Mouse (Mus musculus): ENCODE results near the gene Foxo1. TPM values are rescaled to one million over a fixed set of nuclear protein-coding genes. Genes with fewer than 3 reads are reported as not detected.

The Foxo1 gene
- polyA plus RNA-seq, 1 experiment from 2014 or later, result 3.4 TPM

- H3K4me3 ChIP-seq (ENCODE audit: low read depth, low read length), result no peak overlapping the region
- no peaks in the 10 kb centered on the region for H3K9me3 ChIP-seq (ENCODE audit: control insufficient read depth, low read length)
- 65% methylated on average over 10 of the region's 10 CpGs for WGBS
- H3K9ac ChIP-seq (ENCODE audit: low read length), result no peak overlapping the region
- TF ChIP-seq EP300 (optimal IDR thresholded peaks at IDR 0.05) (no peak), CTCF (IDR thresholded peaks at IDR 0.05; ENCODE audit: low read depth) (no peak)
- no peaks in the 10 kb centered on the region for H3K36me3 ChIP-seq (ENCODE audit: control insufficient read depth, insufficient read depth, low read length)
- no peak overlapping the region for H3K4me2 ChIP-seq (replicated peaks; ENCODE audit: low read depth)
- peaks cover 2% of the 10 kb centered on the region for H3K4me1 ChIP-seq (replicated peaks; ENCODE audit: control insufficient read depth, insufficient read depth)
- no peak for ATAC-seq (ENCODE audit: low FRiP score, low TSS enrichment)
- no peak for DNase-seq (ENCODE audit: low spot score)
- H3K27me3 ChIP-seq (ENCODE audit: control insufficient read depth, insufficient read depth, low read length), result no peaks in the 10 kb centered on the region
- no peak overlapping the region for H3K27ac ChIP-seq (replicated peaks)
These were observed 128.9 kb downstream of the Foxo1 start for GRCm38 (mm10) chr3:52396951-52397615.

DNA sequence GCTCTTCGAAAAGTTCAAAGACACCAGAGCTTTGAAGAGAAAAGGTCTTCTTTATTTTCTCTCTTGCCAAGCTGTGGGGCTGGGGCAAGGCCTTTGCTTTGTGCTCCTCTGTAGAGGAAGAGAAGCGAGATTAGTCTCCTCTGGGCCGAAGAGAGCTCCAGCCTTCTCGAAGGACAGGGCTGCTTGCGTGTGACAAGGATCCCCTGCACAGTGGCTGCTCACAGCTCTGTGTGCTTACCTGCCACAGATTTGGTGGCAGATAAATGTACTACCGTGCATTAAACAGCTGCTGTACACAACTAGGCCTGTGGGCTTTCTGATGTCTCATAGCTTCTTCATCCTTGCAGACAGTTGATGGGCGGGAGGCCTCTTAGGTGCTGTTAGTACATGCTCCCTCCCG, 129.8 kb downstream of the Foxo1 start:
- H3K9ac ChIP-seq (ENCODE audit: low read length), result no peak overlapping the region
- TF ChIP-seq CTCF (IDR thresholded peaks at IDR 0.05; ENCODE audit: low read depth), result no peak
- no peak for TF ChIP-seq EP300 (optimal IDR thresholded peaks at IDR 0.05)
- no peak overlapping the region for H3K4me2 ChIP-seq (replicated peaks; ENCODE audit: low read depth)
- no peak for DNase-seq (ENCODE audit: low spot score)
- H3K27ac ChIP-seq (replicated peaks), result no peak overlapping the region
- ATAC-seq (ENCODE audit: low FRiP score, low TSS enrichment), result no peak
- H3K4me1 ChIP-seq (replicated peaks; ENCODE audit: control insufficient read depth, insufficient read depth), result peaks cover 2% of the 10 kb centered on the region
- 80% methylated on average over 8 of the region's 8 CpGs for WGBS
- H3K4me3 ChIP-seq (ENCODE audit: low read depth, low read length), result no peak overlapping the region
- no peaks in the 10 kb centered on the region for H3K9me3 ChIP-seq (ENCODE audit: control insufficient read depth, low read length)
- H3K36me3 ChIP-seq (ENCODE audit: control insufficient read depth, insufficient read depth, low read length), result no peaks in the 10 kb centered on the region
- no peaks in the 10 kb centered on the region for H3K27me3 ChIP-seq (ENCODE audit: control insufficient read depth, insufficient read depth, low read length)

DNA sequence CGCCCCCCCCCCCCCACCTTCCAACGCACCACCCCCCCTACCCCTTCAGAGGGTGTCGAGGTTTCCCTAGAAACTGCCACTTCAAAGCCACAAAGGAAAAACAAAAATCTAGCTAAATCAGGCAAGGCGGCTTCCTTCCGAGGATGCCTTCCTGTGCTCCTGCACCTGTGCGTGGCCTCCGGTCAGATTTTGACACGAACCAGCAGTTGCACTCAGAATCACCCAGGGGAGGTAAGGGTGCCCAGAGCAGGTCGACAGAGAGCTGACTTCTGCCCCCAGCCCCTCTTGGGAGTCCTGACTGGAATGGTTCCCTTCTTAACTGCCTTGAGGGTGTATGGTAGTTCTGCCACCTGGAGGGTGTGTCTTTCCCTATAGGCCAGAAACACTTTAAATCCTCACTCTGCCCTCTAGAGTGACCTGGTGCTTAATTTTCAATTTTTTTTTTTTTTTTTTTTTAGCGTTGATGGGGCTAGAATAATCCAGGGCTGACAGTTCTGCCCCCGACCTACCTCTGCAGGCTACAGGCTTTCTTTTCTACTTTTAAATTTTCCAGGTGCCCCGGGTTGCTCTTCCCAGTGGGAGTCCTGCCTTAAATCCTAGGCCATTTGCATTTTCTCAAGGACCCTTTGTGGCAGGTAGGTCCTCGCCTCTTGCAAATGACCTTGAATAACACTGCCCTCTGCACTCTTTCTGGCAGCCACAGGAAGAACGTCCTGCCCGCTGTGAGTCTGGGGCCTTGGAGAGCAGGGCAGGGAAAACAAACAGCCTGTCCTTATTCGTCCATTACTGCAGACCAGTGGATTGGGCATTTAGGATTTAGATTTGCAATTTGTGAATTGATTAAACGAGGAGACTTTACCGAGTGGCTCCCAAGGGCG, 132.4 kb downstream of the Foxo1 start:
- H3K9ac ChIP-seq (ENCODE audit: low read length), result peak overlapping the region; percentile 48; the same call in 1 of the 2 replicates
- peak overlapping the region; percentile 77 for H3K4me2 ChIP-seq (replicated peaks; ENCODE audit: low read depth)
- peak overlapping the region; percentile 20; the same call in 1 of the 2 replicates for H3K27ac ChIP-seq (replicated peaks)
- H3K27me3 ChIP-seq (ENCODE audit: control insufficient read depth, insufficient read depth, low read length), result no peaks in the 10 kb centered on the region
- no peaks in the 10 kb centered on the region for H3K9me3 ChIP-seq (ENCODE audit: control insufficient read depth, low read length)
- WGBS, result 33% methylated on average over 17 of the region's 19 CpGs
- TF ChIP-seq CTCF (IDR thresholded peaks at IDR 0.05; ENCODE audit: low read depth) (no peak), EP300 (optimal IDR thresholded peaks at IDR 0.05) (no peak)
- peak overlapping the region; percentile 29 for H3K4me3 ChIP-seq (ENCODE audit: low read depth, low read length)
- DNase-seq (ENCODE audit: low spot score) (no peak), ATAC-seq (ENCODE audit: low FRiP score, low TSS enrichment) (no peak)
- H3K4me1 ChIP-seq (replicated peaks; ENCODE audit: control insufficient read depth, insufficient read depth), result peaks cover 2% of the 10 kb centered on the region
- H3K36me3 ChIP-seq (ENCODE audit: control insufficient read depth, insufficient read depth, low read length), result no peaks in the 10 kb centered on the region

GRCm38 (mm10) chr3:52401162-52401928, 133.2 kb downstream of the Foxo1 start:
- ATAC-seq (ENCODE audit: low FRiP score, low TSS enrichment) (peak; percentile 68; the same call in 1 of the 2 replicates), DNase-seq (ENCODE audit: low spot score) (peak; percentile 39)
- Histone ChIP-seq H3K27ac (replicated peaks) (peak overlapping the region; percentile 65), H3K9ac (ENCODE audit: low read length) (peak overlapping the region; percentile 48), H3K27me3 (ENCODE audit: control insufficient read depth, insufficient read depth, low read length) (no peaks in the 10 kb centered on the region), H3K4me3 (ENCODE audit: low read depth, low read length) (peak overlapping the region; percentile 29), H3K9me3 (ENCODE audit: control insufficient read depth, low read length) (no peaks in the 10 kb centered on the region), H3K4me1 (replicated peaks; ENCODE audit: control insufficient read depth, insufficient read depth) (peaks cover 2% of the 10 kb centered on the region), H3K36me3 (ENCODE audit: control insufficient read depth, insufficient read depth, low read length) (no peaks in the 10 kb centered on the region), H3K4me2 (replicated peaks; ENCODE audit: low read depth) (peak overlapping the region; percentile 77)
- no peak for TF ChIP-seq EP300 (optimal IDR thresholded peaks at IDR 0.05)
- peak; percentile 43 for TF ChIP-seq CTCF (IDR thresholded peaks at IDR 0.05; ENCODE audit: low read depth)
- 5% methylated on average over 26 of the region's 26 CpGs for WGBS

Other genes starting within 250 kb of the Foxo1 start
- gene Maml3, start 163.3 kb upstream of the Foxo1 start, polyA plus RNA-seq (2015; fragmentation: Nextera tagmentation; extraction: Ambion mirVana), result 2.8 and 2.9 TPM in 2 replicates